Mouse (Mus musculus) limb, embryonic 15.5 days (tissue): ENCODE measurements around the gene Zfhx3. TPM values are rescaled to one million over a fixed set of nuclear protein-coding genes. Genes with fewer than 3 reads are reported as not detected.

ENCODE experiments used
- ATAC-seq: fragments of 200-750 bp; cut with Nextera tagmentation; 2 replicates; pipeline ENCODE4 v1.8.0; 2017; ENCODE audit warnings: low read depth, moderate TSS enrichment; ENCODE audit not compliant: insufficient number of reproducible peaks, low FRiP score, low TSS enrichment
- H3K27ac ChIP-seq: fragments of 300-500 bp; sonication (generic); 2 replicates; pipeline ENCODE4 v1.5.1; 2015; ENCODE audit warnings: moderate library complexity, mild to moderate bottlenecking, inconsistent platforms
- H3K27me3 ChIP-seq: fragments of 300-500 bp; sonication (generic); 2 replicates; pipeline ENCODE4 v1.6.1; 2015; ENCODE audit warnings: inconsistent platforms
- H3K36me3 ChIP-seq: fragments of 300-500 bp; sonication (generic); 2 replicates; pipeline ENCODE4 v1.6.1; 2015; ENCODE audit warnings: inconsistent platforms
- H3K4me1 ChIP-seq: fragments of 300-500 bp; sonication (generic); 2 replicates; pipeline ENCODE4 v1.6.1; 2015; ENCODE audit warnings: inconsistent platforms
- H3K4me2 ChIP-seq: fragments of 300-500 bp; sonication (generic); 2 replicates; pipeline ENCODE4 v1.6.1; 2015; ENCODE audit warnings: mild to moderate bottlenecking, inconsistent platforms
- H3K4me3 ChIP-seq: fragments of 300-500 bp; sonication (generic); 2 replicates; pipeline ENCODE4 v1.5.1; 2015; ENCODE audit warnings: mild to moderate bottlenecking, inconsistent platforms
- H3K9ac ChIP-seq: fragments of 300-500 bp; sonication (generic); 2 replicates; pipeline ENCODE4 v1.6.1; 2015; ENCODE audit warnings: inconsistent platforms
- H3K9me3 ChIP-seq: fragments of 300-500 bp; sonication (generic); 2 replicates; pipeline ENCODE4 v1.6.1; 2016; ENCODE audit warnings: inconsistent platforms
- WGBS: fragments of 180-500 bp; shearing (Covaris S2); methylation state at CpG from one replicate; pipeline ENCODE4 v1.1.7; 2015; 5-methylcytosine and 5-hydroxymethylcytosine counted together
- polyA plus RNA-seq: library from polyadenylated mRNA; unstranded; fragments of >200 nt; fragmentation: Nextera tagmentation; extraction: Ambion mirVana; gene quantifications from 2 replicates; pipeline ENCODE4 v1.2.1, GENCODE M21; 2015

The Zfhx3 gene
- polyA plus RNA-seq, 1 experiment from 2014 or later: 19.3 TPM

GRCm38 (mm10) chr8:108662766-108663165 lies 720.3 kb downstream of the Zfhx3 start:
- WGBS: 58% methylated on average over 3 of the region's 3 CpGs
- Histone ChIP-seq H3K27me3 (no peaks in the 10 kb centered on the region), H3K36me3 (no peaks in the 10 kb centered on the region), H3K4me2 (no peak overlapping the region), H3K4me1 (peaks cover 6% of the 10 kb centered on the region; the same call in 1 of the 2 replicates), H3K27ac (no peak overlapping the region), H3K9me3 (no peaks in the 10 kb centered on the region), H3K9ac (no peak overlapping the region), H3K4me3 (no peak overlapping the region)
- no peak for ATAC-seq

GRCm38 (mm10) chr8:108671939-108672515 lies 729.6 kb downstream of the Zfhx3 start:
- no peak overlapping the region for H3K4me3 ChIP-seq
- H3K27me3 ChIP-seq: no peaks in the 10 kb centered on the region
- no peak overlapping the region for H3K4me2 ChIP-seq
- 21% methylated on average over 11 of the region's 11 CpGs for WGBS
- no peaks in the 10 kb centered on the region for H3K9me3 ChIP-seq
- H3K4me1 ChIP-seq: peaks cover 43% of the 10 kb centered on the region
- no peak overlapping the region; the same call in 1 of the 2 replicates for H3K27ac ChIP-seq
- H3K36me3 ChIP-seq: no peaks in the 10 kb centered on the region
- no peak overlapping the region for H3K9ac ChIP-seq
- peak; percentile 81 for ATAC-seq

- Histone ChIP-seq H3K27me3 (no peaks in the 10 kb centered on the region), H3K4me3 (no peak overlapping the region), H3K4me1 (peaks cover 43% of the 10 kb centered on the region), H3K9me3 (no peaks in the 10 kb centered on the region), H3K4me2 (no peak overlapping the region), H3K9ac (no peak overlapping the region), H3K36me3 (no peaks in the 10 kb centered on the region), H3K27ac (no peak overlapping the region)
- WGBS: 31% methylated on average over 17 of the region's 17 CpGs
- ATAC-seq: no peak
Measured at GRCm38 (mm10) chr8:108675001-108675525, 732.6 kb downstream of the Zfhx3 start.

GRCm38 (mm10) chr8:108689694-108690093 lies 747.2 kb downstream of the Zfhx3 start:
- 94% methylated on average over 9 of the region's 9 CpGs for WGBS
- no peak overlapping the region for H3K27ac ChIP-seq
- no peaks in the 10 kb centered on the region for H3K9me3 ChIP-seq
- ATAC-seq: no peak
- H3K4me3 ChIP-seq: no peak overlapping the region
- no peak overlapping the region for H3K4me2 ChIP-seq
- H3K9ac ChIP-seq: no peak overlapping the region
- H3K4me1 ChIP-seq: peaks cover 13% of the 10 kb centered on the region
- no peaks in the 10 kb centered on the region for H3K36me3 ChIP-seq
- peaks cover 7% of the 10 kb centered on the region; the same call in 1 of the 2 replicates for H3K27me3 ChIP-seq

- Histone ChIP-seq H3K27ac (peak overlapping the region; percentile 27; the same call in 1 of the 2 replicates), H3K9me3 (no peaks in the 10 kb centered on the region), H3K9ac (no peak overlapping the region), H3K36me3 (no peaks in the 10 kb centered on the region), H3K4me2 (peak overlapping the region; percentile 45), H3K4me3 (no peak overlapping the region), H3K4me1 (peaks cover 21% of the 10 kb centered on the region), H3K27me3 (peaks cover 18% of the 10 kb centered on the region)
- 16% methylated on average over 14 of the region's 14 CpGs for WGBS
- no peak for ATAC-seq
Measured at GRCm38 (mm10) chr8:108690576-108691455, 748.4 kb downstream of the Zfhx3 start.

- Histone ChIP-seq H3K27me3 (peaks cover 26% of the 10 kb centered on the region), H3K9me3 (no peaks in the 10 kb centered on the region), H3K27ac (peak overlapping the region; percentile 27; the same call in 1 of the 2 replicates), H3K4me3 (peak overlapping the region; percentile 24), H3K9ac (no peak overlapping the region), H3K4me1 (peaks cover 30% of the 10 kb centered on the region), H3K4me2 (peak overlapping the region; percentile 45), H3K36me3 (no peaks in the 10 kb centered on the region)
- no peak for ATAC-seq
- 5% methylated on average over 21 of the region's 21 CpGs for WGBS
Measured at GRCm38 (mm10) chr8:108691456-108692238, 749.2 kb downstream of the Zfhx3 start.

- H3K9ac ChIP-seq: no peak overlapping the region
- ATAC-seq: no peak
- 5% methylated on average over 5 of the region's 5 CpGs for WGBS
- 0 out of 2 replicates have a peak overlapping the region, but pooled peaks have one; percentile 57 for H3K27ac ChIP-seq
- H3K36me3 ChIP-seq: no peaks in the 10 kb centered on the region
- H3K27me3 ChIP-seq: peaks cover 27% of the 10 kb centered on the region
- peak overlapping the region; percentile 45 for H3K4me2 ChIP-seq
- peaks cover 32% of the 10 kb centered on the region for H3K4me1 ChIP-seq
- peak overlapping the region; percentile 24; the same call in 1 of the 2 replicates for H3K4me3 ChIP-seq
- no peaks in the 10 kb centered on the region for H3K9me3 ChIP-seq
Measured at GRCm38 (mm10) chr8:108692239-108692627, 749.8 kb downstream of the Zfhx3 start.

- peaks cover 37% of the 10 kb centered on the region for H3K4me1 ChIP-seq
- H3K9me3 ChIP-seq: no peaks in the 10 kb centered on the region
- no peak overlapping the region for H3K9ac ChIP-seq
- H3K27me3 ChIP-seq: peaks cover 33% of the 10 kb centered on the region
- no peaks in the 10 kb centered on the region for H3K36me3 ChIP-seq
- H3K27ac ChIP-seq: peak overlapping the region; percentile 60
- no peak overlapping the region for H3K4me3 ChIP-seq
- WGBS: 66% methylated on average over 6 of the region's 6 CpGs
- ATAC-seq: no peak
- H3K4me2 ChIP-seq: 0 out of 2 replicates have a peak overlapping the region, but pooled peaks have one; percentile 45
Measured at GRCm38 (mm10) chr8:108692669-108693665, 750.5 kb downstream of the Zfhx3 start.

- peaks cover 38% of the 10 kb centered on the region for H3K27me3 ChIP-seq
- ATAC-seq: no peak
- WGBS: 67% methylated on average over 5 of the region's 5 CpGs
- H3K4me1 ChIP-seq: peaks cover 41% of the 10 kb centered on the region
- H3K36me3 ChIP-seq: no peaks in the 10 kb centered on the region
- no peaks in the 10 kb centered on the region for H3K9me3 ChIP-seq
- H3K4me2 ChIP-seq: no peak overlapping the region
- H3K9ac ChIP-seq: 0 out of 2 replicates have a peak overlapping the region, but pooled peaks have one; percentile 4
- H3K4me3 ChIP-seq: no peak overlapping the region
- no peak overlapping the region for H3K27ac ChIP-seq
Measured at GRCm38 (mm10) chr8:108693841-108694240, 751.4 kb downstream of the Zfhx3 start.

- Histone ChIP-seq H3K27me3 (peaks cover 41% of the 10 kb centered on the region), H3K9ac (no peak overlapping the region), H3K4me2 (0 out of 2 replicates have a peak overlapping the region, but pooled peaks have one; percentile 65), H3K9me3 (no peaks in the 10 kb centered on the region), H3K27ac (no peak overlapping the region), H3K4me1 (peaks cover 43% of the 10 kb centered on the region), H3K4me3 (no peak overlapping the region), H3K36me3 (no peaks in the 10 kb centered on the region)
- 60% methylated on average over 6 of the region's 6 CpGs for WGBS
- ATAC-seq: no peak
Measured at GRCm38 (mm10) chr8:108694516-108694915, 752.1 kb downstream of the Zfhx3 start.
